Mouse (Mus musculus): ENCODE measurements around the gene Cbwd1.

Gene Cbwd1

DNA sequence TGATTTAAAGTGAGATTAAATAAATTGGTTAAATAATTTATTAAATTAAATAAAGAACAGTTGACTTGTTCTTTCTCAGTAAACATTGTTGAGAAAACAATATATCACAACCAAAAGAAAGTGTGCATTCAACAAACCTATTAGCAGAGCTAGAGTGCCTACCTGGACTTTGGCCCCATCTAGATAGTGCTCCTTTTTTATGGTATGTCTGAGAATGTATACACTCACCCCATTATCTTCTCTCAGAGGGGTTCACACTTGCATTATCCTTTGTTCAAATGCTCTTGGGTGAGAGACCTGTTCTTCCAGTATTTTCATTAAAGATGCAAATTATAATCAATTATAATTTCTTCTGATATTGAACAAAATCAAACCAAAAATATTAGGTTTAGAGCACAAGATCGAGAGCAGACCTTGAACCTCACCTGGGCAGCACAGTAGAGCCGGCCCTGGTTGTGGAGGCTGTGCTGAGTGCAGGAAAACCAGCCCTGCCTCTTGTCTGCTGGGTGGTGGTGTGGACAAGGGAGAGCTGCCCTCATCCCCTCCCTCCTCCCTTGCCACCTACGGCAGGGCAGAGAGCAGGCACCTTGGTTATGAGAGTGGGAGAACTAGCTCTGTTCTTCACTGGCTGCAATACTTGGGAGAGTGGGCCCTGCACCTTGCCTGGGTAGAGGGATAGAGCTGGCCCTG, 11.4 kb upstream of the Cbwd1 start:
- DNase-seq = no peak

DNA sequence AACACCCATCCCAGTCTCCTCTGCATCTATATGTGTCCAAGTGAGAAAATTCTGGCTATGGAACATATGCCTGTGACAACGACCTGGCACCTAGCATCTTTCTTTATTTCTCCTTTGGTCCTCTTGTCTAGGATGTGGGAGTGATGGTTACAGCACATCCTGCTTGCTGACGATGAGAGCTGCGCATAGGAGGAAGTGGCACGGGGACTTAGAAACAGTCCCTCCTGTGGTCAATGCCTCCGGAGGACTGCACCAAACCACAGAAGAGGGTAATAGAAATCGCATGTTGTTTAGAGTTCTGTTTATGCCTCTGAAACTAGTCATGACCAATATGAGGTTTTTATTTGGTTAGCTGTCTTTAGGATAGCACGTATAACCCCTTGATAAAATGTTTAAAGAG, 9.9 kb upstream of the Cbwd1 start:
- no peak for DNase-seq

DNA sequence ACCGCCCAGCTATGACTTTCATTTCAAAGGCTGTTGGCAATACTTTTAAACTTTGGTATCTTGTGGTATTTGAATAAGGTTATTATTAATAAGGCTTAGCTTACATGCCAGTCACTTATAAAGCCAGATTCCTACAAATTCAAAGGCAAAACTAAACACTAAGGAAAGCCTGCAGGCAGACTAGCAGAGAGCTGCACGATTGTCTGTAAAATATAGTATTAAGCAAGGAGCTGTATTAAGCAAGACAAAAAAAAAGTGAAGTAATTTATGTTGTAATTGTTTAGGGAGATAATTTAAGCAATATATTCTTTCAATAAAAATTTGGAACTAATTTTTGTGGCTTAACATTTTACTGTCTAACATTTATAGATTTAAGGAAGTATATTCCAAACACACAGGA, 5.5 kb upstream of the Cbwd1 start:
- no peak for DNase-seq

DNA sequence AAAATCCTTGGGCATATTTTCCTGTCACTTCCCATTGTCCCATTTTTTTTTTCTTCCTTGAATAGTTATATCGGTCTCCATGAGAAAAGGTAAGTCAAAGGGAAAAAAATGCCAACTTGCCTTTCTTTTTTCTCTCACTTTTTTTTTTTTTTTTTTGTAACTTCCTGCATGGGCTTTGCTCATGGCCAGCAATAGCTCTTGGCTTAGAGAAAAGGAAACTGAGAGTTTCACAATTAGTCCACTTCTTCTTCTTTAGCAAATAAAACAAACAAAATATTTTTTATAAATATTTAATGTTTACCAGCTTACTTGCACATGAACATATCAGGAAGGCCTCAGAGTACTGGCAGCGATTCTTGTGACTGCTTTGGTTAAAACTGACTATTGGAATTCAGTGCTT, 4.8 kb upstream of the Cbwd1 start:
- DNase-seq = no peak

DNA sequence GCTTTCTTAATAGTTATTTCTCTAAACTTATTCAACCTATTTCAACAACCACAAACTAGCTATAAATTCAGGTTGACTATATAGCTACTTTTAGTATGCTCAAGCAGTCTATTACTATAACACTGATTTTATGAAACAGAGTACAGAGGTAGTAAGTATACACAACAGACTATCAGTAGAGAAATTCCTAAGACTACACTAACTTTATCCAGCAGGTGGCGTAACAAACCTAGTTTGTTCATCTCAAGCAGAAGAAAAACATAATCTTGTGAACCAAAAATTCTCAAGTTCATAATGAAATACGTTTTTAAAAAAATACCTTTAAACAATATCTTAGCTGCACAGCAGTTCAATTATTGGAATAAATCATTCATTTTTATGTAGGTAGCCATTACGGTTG, 2.9 kb downstream of the Cbwd1 start:
- DNase-seq = no peak

DNA sequence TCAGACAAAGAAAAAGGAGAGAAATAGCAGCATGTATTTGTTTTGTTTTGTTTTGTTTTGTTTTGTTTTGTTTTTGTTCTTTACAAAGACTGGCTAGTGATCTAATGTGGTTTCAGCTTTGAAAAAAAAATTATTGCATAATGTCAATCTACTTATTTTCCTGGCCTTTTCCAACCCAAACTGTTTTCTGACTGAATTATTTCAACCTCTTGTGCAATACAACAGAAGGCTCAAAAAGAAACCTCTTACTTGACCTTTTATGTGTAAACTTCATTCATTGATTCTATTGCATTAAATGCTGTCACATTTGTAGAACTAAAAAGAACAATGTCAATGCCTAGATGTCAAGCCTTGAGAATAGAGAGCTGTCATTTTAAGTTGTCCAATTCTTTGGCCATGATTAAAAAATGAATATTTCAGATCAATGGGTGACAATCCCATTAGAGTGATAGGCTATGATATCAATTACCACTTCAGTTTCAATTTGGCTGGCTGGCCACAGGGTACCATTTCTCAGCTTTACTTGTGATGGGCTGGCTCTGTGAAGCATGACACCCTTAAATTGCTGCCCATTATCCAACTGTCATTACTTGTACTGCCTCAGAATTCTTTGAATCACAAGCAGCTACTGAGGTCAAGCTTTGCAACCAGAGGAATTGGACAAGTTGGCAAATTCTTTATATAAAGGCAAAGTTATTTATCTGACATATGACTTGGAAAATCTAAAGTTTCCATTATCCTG, 15.7 kb downstream of the Cbwd1 start:
- no peak for DNase-seq

DNA sequence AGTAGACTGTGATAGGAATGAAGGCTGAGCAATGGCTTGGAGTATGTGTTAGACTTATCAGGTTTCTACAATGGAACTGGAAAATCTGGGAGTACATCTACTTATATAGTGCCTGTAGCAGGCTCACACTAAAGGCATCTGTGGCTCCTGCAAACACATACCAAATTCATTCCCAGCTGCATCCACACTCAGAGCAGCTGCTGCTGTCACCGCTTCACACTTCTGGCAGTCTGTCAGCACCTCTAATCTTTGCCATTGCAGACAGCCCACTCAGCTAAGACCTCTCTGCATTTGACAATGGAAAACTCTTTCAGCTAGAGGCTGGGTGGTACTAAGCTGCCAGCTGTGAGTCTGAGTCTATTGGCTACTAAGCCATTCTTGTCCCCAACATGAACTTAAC, 24.3 kb downstream of the Cbwd1 start:
- no peak for DNase-seq

DNA sequence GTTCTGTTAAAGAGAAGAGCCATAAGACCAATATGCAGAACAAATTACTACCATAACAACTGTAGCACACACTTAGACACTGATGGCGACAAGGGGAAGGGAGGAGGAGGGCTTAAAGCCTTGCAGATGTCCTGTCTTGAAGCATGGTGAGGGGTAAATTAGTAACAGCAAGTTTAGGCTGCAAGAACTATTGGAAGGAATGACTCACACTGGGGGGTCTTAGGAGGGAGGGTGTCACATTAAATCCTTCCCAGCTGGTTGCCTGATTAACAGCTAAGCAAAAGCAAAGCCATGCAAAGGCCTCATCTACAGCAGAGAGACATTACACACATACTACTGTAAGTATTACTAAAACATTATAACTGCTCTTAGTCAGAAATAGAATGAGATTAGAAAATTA, 32.4 kb downstream of the Cbwd1 start:
- DNase-seq = no peak

DNA sequence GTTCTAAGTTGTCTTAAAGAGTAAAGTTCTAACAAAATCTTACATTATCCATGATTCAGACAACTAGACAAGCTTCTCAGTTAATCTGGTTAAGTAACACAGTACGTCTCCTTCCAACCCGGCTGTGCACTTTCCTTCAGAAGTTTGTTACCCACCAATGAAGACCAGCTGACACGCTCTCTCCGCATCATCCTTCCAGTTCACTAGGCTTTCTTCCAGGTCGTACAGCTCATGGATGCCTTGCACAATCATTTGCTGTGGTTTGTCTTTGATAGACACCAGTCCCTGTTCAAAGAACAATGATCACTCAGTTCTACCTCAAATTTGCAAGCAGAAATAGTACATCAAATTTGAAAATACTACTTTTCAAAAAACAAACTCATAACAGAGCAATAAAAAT, 40.5 kb downstream of the Cbwd1 start:
- no peak for DNase-seq

DNA sequence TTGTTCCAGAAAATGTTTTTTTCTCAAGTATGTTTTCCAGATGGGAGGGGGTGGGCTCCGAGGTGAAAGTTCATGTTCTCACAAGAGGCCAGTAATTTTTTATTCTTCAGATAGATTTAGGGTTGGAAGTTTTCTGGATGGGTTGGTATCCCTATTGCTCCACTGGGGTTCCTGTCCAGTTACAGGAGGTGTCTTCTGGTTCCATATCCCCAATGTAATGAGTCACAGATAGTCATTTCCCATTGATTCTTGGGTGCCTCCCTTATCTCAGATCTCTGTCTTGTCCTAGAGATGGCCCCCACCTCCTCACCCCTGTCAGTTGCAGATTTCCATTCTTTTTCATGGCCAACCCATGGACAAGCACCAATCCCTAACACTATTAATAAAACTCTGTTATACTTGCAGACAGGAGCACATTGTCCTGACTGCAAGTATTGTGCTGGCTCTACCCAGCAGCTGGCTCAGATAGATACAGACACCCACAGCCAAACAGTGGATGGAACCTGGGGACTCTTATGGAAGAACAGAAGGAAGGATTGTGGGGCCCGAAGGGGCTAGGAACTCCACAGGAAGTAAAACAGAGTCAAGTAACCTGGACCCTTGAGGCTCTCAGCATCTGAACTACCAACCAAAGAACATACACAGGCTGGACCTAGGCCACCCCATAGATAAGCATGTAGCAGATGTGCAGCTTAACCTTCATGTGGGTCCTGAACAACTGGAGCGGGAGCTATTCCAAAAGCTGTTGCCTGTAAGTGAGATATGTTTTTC, 52.8 kb downstream of the Cbwd1 start:
- DNase-seq = no peak

DNA sequence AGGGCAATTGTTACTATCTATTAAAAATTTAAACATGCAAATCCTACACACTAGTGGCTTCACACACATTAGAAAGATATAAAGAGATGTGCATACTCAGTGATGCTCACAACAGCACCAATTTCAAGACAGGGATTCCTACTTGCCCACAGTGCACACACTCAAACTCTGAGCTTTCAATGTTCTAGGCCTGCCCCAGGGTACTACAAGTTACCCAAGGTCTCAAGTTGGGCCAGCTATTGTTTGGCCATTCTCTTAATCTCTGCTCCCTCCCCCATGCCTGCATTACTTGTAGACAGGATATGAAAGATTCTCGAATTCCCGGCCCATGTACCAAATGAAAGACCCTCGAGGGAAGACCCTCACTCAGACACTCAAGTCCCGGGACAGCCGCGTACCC, 53.8 kb downstream of the Cbwd1 start:
- no peak for DNase-seq

DNA sequence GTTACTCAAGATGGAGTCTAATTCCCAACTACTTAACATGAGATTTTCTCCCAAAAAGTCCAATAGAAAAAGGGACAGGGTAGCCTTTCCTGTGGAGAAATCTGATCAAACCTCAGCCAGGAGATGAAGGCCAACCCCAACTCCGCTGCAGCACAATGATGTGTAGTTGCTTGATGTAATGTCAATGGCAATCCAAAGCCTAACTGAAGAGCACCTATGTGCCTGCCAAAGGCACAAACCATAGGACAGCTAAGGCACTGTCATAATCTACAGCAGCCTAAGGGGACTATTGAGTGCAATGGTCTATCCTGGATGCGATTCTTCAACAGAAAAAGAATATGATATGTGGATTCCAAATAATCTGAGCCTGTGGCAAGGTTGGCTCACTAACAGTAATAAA, 58.6 kb downstream of the Cbwd1 start:
- no peak for DNase-seq

DNA sequence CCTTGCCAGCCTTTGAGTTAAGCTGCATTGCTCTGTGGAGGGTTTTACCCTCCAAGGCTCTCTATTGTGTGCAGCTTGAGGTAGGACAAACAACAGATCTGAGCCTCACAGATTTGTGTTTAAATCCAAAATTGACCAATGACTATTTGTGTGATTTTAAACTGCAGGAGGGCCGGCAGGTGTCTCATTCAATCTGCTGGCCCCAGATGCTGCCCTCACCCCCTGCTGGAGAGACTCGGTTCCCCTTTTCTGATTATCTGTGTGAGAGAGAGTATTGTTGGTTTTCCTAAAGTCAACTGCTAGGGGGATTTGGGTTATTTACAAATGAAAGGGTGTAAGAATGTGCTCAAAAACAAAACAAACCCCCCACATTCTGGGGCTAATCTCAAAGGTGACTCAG, 59.2 kb downstream of the Cbwd1 start:
- DNase-seq = no peak

DNA sequence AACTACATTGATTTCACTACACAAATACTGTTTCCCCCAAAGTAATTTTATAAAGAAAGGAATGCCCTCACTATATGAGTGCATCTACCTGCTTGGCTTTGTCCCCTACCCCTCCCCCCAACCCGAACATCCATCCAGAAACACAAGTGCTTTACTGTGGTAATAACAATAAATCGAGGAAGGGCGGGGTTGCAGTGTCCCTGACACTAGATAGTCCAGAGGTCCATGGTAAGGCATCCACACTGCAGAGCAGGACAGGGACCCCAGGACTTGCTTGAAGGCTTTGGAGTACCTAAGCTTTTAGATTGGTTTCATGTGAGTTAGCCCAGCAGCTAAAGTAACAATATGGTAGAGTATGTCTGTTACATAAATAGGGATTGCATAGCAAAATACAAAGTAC, 59.7 kb downstream of the Cbwd1 start:
- no peak for DNase-seq

DNA sequence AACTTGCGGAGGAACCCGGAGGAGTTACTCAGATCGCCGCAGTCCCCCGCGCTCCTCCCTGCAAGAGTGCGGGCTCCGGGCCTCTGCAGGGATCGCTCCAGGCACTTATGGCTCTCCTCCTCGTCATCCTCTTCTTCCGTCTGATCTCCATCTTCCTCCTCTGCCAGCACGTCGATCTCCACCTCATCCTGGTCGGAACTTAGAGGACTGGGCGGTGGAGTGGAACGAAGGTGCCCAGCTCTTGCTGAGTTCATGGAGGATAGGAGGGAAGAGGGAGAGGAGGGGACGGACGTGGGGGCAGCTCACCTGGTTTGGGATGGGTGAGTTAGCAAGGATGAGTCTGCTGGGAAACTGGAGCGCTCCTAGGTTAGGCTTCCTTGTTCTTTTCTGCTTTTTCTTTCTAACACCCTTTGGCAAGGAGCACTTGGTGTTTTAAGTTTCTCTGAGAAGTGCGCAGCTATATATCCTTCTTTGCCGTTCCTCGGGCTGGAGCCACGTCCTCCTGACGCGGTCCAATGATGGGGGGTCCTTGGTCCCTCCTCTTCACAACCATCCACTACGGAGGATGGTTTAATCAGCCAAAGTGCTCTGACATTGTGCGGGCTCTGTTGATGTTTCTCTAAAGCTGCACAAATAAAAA, 60.7 kb downstream of the Cbwd1 start, which contains the start of gene Foxd4:
Gene Foxd4 (minus strand): TSS at position 617 of the 640 bp plus-strand sequence.
- no peak for DNase-seq

DNA sequence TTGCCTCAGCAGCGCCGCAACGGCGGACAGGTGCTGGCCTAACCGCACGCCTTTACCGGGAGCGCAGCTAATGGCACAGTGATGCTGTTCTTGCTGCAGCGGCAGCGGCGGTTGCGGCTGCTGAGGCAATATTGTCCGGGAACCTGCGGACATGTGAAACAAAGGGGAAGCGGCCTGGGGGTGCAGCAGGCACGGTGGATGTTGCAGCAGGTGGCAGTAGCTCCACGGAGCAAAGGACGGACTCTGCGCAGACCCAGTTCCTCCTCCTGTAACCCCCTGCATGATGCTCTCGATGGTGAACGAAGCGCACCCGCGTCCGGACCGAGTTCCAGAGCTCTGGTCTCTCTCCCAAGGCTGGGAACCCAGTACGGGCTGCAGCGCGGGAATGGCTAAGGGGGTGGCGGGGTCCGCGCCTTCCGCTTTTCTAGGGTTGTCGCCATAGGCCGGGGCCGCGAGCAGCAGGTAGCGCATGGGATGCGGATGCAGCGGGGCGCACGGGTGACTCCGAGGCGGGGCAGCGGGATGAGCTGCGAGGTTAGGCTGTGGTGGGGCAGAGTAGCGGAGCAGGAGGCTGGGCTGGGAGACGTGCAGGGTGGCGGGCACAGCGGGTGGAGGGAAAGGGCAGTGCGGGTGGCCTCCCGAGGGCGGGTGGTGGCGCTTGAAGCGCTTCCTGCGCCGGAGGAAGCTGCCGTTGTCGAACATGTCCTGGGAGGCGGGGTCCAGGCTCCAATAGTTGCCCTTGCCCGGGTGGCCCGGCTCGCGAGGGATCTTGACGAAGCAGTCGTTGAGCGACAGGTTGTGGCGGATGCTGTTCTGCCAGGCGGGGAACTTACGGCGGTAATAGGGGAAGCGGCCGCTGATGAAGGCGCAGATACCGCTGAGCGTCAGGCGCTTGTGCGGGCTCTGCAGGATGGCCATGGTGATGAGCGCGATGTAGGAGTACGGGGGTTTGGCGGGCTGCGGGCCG, 61.5 kb downstream of the Cbwd1 start:
- no peak for DNase-seq

DNA sequence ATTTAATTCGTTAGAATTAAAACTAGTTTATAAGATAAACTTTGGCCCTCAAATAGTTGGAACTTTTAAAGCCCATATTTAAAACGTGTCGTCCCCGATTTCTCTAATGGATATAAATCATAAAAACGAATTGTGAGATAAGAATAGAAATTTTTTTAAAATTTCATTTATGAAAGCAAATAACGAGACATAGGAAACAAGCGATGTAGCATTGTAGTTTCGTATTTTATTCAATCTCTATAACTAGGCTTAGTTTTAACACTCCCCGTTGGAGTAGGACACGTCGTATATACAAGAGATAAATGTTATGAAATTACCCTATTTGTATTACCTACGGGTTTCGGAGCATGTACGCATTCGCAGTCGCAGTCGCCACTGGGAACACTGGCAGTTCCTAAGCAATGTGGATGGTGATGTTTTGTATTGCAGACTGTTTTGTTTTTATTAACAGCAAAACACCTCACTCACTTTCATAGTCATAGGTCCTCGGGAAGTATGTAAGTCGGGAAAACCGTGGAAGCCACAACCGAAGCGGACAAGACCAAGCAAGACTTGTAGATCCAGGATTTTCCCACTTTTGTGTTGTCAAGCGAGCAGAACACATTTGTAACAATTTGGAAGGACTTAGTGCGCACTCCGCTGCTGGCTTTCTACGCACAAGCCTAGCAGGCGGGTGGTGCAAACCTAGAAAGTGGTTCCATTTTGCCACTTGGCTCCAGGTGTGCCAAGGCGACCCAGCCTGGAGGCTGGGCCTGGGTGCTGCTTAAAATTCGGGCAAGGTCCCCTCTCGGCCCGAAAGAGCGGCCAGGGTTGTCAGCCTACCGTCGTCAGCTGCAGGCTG, 62.5 kb downstream of the Cbwd1 start:
- no peak for DNase-seq

DNA sequence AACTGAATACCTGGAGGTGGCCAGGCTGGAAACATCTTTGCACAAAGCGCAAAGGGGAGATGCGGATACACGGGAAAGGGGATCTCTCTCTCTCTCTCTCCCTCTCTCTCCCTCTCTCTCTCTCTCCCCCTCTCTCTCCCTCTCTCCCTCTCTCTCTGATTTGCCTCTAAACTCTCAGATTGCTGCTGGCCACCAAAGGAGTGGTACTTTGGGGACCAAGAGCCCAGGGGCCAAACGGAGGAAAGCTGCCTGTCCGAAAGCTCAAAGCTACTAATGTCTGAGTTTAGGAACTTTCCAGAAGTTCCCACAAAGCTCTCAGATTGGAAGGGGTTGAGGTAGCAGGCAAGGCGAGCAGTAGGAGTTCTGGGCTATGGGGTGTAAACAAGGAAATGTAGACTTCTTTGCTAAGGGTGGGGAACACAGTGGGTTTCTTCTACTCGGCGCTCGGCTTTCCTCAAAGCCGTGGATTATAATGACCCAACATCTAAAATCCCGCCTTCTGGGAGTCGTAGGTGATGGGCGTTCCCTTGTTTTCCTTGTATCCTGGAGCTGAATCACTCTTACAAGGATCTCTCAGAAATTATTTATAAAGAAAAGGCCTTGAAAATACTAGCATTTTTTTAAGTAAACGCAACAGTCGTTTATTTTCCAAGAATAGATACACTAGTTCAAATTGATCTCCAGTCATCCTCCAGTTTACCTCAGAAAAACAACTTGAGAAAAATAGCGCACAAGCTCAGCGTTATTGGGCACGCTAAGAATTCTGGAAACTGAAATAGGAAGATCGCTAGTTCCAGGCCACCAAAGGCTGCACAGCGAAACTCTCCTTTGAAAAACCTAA, 63.3 kb downstream of the Cbwd1 start:
- no peak for DNase-seq

DNA sequence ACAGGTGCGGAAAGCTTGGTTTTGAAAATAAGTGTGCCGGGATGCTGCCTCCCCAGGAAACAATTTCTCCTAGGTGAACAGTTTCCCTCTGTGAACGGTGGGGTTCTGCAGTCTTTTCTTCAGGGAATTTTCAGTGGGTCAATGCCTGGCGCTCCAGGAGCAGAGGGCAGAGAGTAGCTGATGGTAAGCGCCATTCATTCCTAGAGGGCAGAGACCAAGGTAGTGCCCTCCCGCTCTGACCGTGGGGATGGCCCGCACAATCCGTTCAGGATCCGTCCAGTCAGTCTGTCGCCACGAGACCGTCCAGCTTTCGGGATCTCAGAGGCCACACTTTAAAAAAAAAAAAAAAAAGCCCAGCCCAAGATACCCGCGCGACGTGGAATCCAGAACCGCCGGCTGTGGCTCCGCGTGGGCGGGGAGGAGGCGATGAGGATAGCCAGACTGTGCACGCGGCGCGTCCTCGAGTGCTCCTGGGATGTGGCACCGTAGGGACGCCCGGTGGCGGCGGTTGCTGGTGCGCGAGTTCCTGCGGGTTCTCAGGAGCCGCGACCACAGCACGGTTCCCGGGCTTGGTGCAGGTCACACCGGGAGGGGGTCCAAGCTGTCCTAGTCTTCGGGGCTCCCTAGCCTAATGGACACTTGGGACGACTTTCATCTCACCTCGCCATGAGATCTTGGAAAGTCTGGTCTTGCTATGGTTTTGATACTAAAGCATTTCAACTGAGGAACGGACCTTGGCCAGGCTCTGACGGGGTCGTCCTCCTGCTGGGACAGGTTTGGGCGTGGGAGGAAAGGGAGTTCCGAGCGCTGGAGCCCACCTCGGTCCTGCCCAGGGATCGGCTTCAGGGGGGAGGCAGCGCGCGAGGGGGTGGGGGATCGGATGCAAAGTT, 64.2 kb downstream of the Cbwd1 start:
- no peak for DNase-seq

All from thymus, adult 18-20 months (tissue).